ENCODE assay signal across 8 mouse cellular contexts in the genomic region with DNA sequence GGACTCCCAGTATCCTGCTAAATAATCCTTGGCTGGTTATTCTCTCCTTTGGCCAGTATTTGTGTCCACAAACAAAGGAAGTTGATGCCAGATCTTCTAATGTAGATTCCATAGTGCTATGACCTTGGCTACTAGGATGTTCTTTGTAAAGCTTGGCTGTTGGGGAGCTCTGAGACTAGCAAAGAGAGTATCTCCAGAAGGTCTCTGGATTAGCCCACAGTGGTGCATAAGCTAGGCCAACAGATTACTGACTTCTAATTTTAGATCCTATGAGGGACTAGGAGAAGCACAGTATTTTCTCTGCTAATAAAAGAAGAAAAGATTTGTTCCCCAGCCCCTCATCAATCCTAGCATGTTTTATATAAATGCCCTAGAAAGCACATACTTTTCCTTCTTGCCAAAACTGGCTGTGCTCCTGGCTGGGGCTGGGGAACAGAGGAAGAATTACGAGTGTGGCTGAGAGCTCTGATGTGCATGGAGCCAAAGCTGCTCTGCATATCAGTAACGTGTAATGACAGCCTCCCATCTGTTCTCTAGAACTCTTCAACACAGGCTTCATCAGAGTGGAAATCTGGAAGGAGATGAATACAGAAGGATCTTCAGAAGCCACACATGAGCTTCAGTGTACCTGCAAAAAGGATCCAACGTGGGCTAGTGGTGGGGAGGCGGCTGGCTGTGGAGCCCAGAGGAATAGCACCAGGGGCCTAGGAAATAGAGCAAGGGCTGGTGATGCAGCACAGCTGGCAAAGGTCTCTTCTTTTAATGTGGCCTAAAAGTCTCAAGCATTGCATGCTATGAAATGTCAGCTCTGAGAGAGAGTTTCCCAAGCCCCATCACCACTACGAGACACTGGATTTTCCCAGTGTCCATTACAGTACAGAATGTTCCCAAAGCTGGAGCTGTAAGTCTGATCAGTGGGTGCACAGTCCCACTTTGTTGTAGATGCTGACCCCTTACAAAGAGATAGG.
A peak's percentile ranks its signal among the peaks of the same experiment; 100 is the strongest.
DNase-seq lines count a peak whose midpoint lies in the region; ATAC-seq lines count a peak whose summit lies in the region.
"Had no signal": no experiment of that assay in that cellular context is flagged by ENCODE, and none has a peak within 500 bp of the region (broad histone marks: within the 10 kb centered on the region; RNA-seq: fewer than 3 reads in every experiment).

No protein-coding gene starts in this region.

- no peaks in the 10 kb centered on the region for H3K36me3 ChIP-seq in midbrain, embryonic 16.5 days (ENCODE audit: control insufficient read depth, insufficient read depth, low read length)
- H3K36me3 ChIP-seq: midbrain, embryonic 12.5 days had no signal

- H3K4me3 ChIP-seq in midbrain, embryonic 16.5 days (ENCODE audit: low read depth, low read length): no peak overlapping the region
- H3K4me3 ChIP-seq: midbrain, embryonic 12.5 days had no signal

- H3K9me3 ChIP-seq in midbrain, embryonic 16.5 days (replicated peaks; ENCODE audit: control insufficient read depth, low read length, poor library complexity, severe bottlenecking): no peaks in the 10 kb centered on the region
- H3K9me3 ChIP-seq: midbrain, embryonic 12.5 days had no signal

- H3K4me1 ChIP-seq in midbrain, embryonic 16.5 days (ENCODE audit: control insufficient read depth, insufficient read depth, low read length): no peaks in the 10 kb centered on the region

- DNase-seq in ovary, postnatal 14 days (ENCODE audit: low spot score): peak; percentile 21
- DNase-seq in ovary, postnatal 36 days (ENCODE audit: low spot score): no peak
- peak; percentile 73 to 75 for DNase-seq in frontal cortex, adult 2 months (ENCODE audit: extremely low spot score in 1 of 2, low spot score in 1 of 2)
- peak; percentile 45 to 48 for DNase-seq in layer of hippocampus, postnatal 36 days
- DNase-seq in right cerebral cortex, postnatal 10 days (ENCODE audit: low spot score in 2 of 2): peak; percentile 72 to 82
- no peak for DNase-seq in adrenal gland, adult (ENCODE audit: inconsistent age in 2 of 2, low spot score in 1 of 2)

- no peak for ATAC-seq in midbrain, embryonic 16.5 days

- WGBS in midbrain, embryonic 16.5 days: 76% methylated on average over 5 of the region's 5 CpGs

- H3K27me3 ChIP-seq in midbrain, embryonic 16.5 days (ENCODE audit: control insufficient read depth, insufficient read depth, low read depth, low read length): no peaks in the 10 kb centered on the region
- H3K27me3 ChIP-seq: midbrain, embryonic 12.5 days had no signal

- H3K4me2 ChIP-seq in midbrain, embryonic 16.5 days (ENCODE audit: low read length): no peak overlapping the region
- H3K4me2 ChIP-seq: midbrain, embryonic 12.5 days had no signal

- no peak overlapping the region for H3K27ac ChIP-seq in midbrain, embryonic 16.5 days (ENCODE audit: low read length)
- H3K27ac ChIP-seq: midbrain, embryonic 12.5 days had no signal

- H3K9ac ChIP-seq in midbrain, embryonic 16.5 days (ENCODE audit: low read depth, low read length): no peak overlapping the region
- H3K9ac ChIP-seq: midbrain, embryonic 12.5 days had no signal

Comparison
In these comparisons a context has a peak if more than half of its experiments do, and no peak if none do; other contexts are left out.
1. DNase-seq: peak in ovary, postnatal 14 days (single experiment), frontal cortex, adult 2 months (2 of 2), layer of hippocampus, postnatal 36 days (2 of 2) and right cerebral cortex, postnatal 10 days (2 of 2); none in ovary, postnatal 36 days (single experiment) and adrenal gland, adult (0 of 2).